Mouse (Mus musculus) heart, postnatal 25 days (tissue): ENCODE measurements at regions not wholly inside any gene's neighbourhood (a gene's known extent, or its start where the extent isn't known, plus 50 kb on each side); places are given as distances from the start of the nearest gene placed in this dataset.

Source experiments
- DNase-seq: peaks from one replicate; pipeline ENCODE4 v3.0.0; 2022; ENCODE audit warnings: low spot score
- intact Hi-C: fragments of 180-260 bp; cut with DNase I; formaldehyde crosslinking; loops from one replicate; pipeline ENCODE4 v1.15.1; 2025

GRCm38 (mm10) chr11:37671320-37671719 is 435.6 kb upstream of the Tenm2 start:
- no peak for DNase-seq
- intact Hi-C loops = no loop called here

GRCm38 (mm10) chr11:37666925-37667324 is 431.2 kb upstream of the Tenm2 start:
- no peak for DNase-seq
- intact Hi-C loops = no loop called here

- intact Hi-C loops = no loop called here
- no peak for DNase-seq
Measured at GRCm38 (mm10) chr11:37650095-37650494, 414.3 kb upstream of the Tenm2 start.

DNA sequence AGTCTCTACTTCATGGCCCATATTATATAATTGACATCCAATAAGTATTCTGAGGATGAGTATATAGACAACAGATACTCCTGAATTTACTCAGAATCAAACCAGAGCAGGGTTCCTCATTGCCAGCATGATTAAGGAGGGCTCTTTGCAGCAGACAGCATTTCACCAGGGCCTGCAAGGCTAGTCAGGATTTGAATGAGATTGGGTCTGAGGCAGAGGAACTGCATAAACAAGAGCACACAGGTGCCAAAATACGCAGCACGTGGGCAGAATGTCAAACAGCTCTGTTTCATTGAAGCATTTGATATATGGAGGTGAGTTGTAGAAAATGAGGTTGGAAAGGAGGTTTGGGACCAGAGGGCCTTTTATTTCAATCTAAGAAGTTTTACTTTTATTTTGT is 387.5 kb upstream of the Tenm2 start:
- intact Hi-C loops = no loop called here

GRCm38 (mm10) chr11:37600533-37600932 is 364.8 kb upstream of the Tenm2 start:
- DNase-seq = no peak

More for the DNA sequence above, 387.5 kb upstream of the Tenm2 start:
- DNase-seq = no peak

DNA sequence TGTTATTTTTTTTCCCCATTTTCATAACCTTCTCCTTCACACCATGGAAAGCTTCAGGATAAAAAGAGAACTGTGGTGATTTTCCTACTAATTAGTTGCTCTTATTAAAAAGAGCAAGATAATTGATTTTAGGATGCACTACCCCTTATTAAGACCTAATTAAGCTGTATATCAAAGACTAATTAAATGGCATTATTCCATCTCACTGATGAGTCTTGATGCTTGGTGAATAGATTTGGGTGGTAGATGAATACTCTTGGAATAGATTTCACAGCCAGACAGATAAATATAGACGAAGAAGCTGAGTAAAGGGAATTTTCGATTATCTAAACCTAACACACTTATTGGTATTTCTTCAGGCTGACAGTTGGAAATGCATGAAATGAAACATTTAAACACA is 346.5 kb upstream of the Tenm2 start:
- DNase-seq = no peak
- intact Hi-C loops = no loop called here

More at GRCm38 (mm10) chr11:37600533-37600932, 364.8 kb upstream of the Tenm2 start:
- intact Hi-C loops = no loop called here

GRCm38 (mm10) chr11:37533624-37534023 is 297.9 kb upstream of the Tenm2 start:
- DNase-seq = no peak
- intact Hi-C loops = no loop called here

DNA sequence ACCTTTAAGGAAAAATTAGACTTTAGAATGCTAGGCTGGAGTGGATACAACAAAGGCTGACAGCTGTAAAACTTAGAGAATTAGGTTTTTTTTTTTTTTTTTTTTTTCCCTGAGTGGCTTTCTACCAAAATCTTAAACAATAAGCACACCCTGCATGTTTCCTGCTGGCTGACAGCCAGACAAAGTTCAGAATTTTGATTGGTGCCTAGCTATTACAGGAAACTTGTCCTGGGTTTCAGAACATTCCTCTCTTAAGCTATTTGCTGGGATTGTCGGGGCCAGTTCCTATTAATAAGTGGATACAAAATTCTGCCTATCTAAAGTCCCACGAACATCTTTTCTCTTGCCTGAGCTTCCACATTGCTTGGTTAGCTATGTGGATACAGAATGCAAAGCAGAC is 296.7 kb upstream of the Tenm2 start:
- DNase-seq = peak; percentile 13
- intact Hi-C loops = no loop called here

- intact Hi-C loops = no loop called here
- DNase-seq = no peak
Measured at GRCm38 (mm10) chr11:37498463-37499015, 262.8 kb upstream of the Tenm2 start.

- intact Hi-C loops = no loop called here
- no peak for DNase-seq
Measured at GRCm38 (mm10) chr11:37497874-37498273, 262.1 kb upstream of the Tenm2 start.

DNA sequence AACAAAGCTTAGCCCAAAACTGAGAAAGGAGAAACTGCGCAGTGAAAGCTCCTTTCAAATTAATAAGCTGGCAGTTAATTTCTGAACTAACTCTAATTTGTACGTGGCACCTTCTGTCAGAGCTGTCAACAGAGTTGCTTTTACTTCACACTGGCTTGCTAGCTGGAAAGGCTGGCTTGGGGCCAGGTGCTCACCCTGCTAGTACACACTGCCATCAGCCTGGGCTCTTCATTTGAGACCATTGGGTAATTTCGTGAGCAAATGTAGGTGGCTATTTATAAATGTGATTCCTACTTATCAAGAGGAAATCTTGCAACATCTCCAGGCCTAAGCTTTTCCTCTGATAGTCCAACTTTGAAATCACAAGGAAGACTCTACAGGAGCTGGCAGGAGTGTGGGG is 244.5 kb upstream of the Tenm2 start:
- DNase-seq = no peak

GRCm38 (mm10) chr11:37478970-37479482 is 243.3 kb upstream of the Tenm2 start:
- intact Hi-C loops = no loop called here
- no peak for DNase-seq

More for the DNA sequence above, 244.5 kb upstream of the Tenm2 start:
- intact Hi-C loops = no loop called here

- intact Hi-C loops = no loop called here
- DNase-seq = no peak
Measured at GRCm38 (mm10) chr11:37474068-37474467, 238.3 kb upstream of the Tenm2 start.

- intact Hi-C loops = no loop called here
Measured at GRCm38 (mm10) chr11:37463658-37464420, 228.1 kb upstream of the Tenm2 start.

DNA sequence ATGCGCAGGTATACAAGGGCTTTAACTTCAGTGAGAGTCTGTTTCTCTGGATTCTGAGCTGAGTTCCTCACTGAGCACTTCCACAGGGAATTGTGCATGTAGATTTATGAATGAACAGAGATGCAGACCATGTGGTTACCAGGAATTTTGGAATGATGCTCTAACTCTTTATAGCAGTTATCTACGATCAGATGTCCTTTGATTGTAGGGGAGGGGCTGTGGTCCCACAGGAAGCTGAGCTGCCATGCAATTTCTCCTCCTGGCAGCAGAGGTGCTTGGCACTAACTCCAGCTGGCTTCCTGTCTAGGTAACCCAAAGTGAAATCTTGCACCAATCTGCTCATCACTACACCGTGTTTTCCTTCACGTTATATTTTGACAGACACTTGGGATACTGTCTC is 226.6 kb upstream of the Tenm2 start:
- no peak for DNase-seq
- intact Hi-C loops = no loop called here

More at GRCm38 (mm10) chr11:37463658-37464420, 228.1 kb upstream of the Tenm2 start:
- DNase-seq = no peak

GRCm38 (mm10) chr11:37447361-37447760 is 211.6 kb upstream of the Tenm2 start:
- DNase-seq = no peak
- intact Hi-C loops = no loop called here

DNA sequence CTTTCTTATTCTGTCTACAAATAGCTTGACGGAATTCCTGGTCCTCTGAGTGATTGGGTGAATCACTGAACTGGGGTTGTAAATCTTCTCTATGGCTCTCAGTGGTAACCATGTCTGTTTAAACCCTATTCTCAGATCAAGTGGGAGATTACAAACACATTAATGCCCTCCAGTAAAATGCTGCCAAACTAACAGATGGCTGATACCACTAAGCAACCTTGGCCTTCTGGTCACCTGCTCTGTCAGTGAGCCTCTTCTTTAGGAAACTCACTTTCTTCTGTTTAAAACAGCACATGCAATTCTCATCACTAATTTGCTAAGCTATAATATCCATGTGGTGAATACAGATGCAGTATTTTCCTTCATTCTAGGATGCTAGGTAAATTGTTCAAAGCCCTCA is 210.9 kb upstream of the Tenm2 start:
- intact Hi-C loops = no loop called here
- no peak for DNase-seq

DNA sequence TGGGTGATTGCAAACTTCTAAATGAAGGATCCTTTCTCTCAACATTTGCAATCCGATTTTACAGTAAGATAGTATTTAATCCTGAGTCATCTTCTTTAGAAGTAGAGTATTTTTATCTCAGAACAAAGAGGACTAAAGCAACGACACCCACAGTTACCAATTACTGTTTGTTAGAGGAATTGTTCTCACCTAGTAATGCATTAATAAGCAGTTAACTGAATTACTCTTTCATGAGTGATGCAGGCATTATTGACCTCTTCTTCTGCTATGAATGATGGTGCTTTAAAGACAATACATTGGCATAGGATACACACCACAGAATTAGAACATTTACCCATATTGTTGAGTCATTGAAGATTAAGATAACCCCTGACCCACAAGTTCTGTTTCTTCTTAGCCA is 207.0 kb upstream of the Tenm2 start:
- no peak for DNase-seq
- intact Hi-C loops = no loop called here

DNA sequence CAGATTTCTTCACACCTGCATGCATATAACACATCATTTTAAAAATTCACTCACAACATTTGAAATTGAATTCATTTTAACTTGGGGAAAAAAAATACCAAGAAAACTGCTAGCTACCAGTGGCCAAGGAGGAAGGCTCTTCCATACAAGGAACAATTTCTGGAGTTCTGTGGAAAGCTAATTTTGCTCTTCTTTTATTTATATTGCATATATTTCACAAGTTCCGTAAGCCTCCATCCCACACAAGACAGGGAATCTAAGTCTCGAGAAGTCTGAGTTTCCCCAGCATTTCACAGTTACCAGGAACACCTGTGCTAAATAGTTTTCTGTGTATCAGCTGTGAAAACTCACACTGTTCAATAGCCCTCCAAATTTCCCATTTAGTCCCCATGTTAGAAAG is 198.8 kb upstream of the Tenm2 start:
- intact Hi-C loops = no loop called here
- DNase-seq = no peak

DNA sequence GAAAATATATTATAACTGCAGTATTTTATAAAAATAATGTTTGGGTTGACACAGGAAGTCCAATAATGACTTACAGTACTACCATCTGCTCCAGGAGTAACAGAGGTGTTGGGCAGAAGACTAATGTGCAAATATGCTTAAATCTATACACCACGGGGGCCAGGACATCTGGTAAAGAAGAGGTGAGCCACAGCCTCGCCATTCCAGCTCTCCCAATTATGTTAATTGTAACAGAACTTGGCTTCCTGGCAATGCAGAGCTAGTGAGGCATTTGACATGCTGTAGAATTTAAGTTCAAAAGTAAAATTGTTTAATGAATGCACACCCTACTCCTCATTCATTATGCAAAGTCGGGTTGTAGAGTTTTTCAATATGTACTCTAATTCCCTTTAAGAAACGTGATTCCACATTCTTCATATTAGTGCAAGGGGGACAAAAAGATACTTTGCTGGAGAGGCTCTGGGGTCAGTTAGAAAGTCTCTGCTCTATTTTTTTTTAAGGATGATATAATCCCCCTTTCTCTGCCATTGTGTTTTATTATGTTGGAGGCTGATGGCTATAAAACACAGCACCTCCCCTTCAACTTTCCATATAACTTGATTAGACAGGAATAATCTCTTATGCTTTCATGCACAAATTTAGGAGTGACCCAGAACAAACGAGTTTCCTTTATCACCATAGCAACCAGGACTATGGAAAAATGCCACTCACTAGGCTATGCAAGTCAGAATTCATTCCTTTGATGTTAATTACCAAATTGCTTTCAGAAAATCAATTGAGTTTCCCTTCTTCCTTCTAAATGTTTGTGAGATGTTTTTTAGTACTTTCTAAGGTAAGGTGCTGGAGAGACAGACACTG is 188.8 kb upstream of the Tenm2 start:
- intact Hi-C loops = no loop called here

DNA sequence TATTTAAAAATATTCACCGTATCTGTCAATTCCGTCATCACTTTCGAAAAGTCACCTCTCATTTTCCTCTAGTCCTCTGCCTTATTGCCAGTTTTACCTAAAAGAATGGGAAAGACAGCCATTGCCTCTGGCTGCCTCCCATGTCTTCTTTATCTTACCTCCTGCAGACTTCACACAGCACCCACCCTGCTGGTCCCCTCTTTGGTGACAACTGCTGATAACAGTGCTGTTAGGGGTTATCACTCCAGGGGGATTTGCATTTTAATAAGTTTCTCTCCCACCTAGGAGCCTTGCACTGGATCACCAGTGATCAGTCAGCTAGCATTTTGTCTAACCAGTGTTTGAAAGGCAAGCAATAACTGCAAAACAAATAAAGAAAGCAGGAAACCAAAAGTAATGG is 177.1 kb upstream of the Tenm2 start:
- intact Hi-C loops = no loop called here
- no peak for DNase-seq

More for the DNA sequence above, 188.8 kb upstream of the Tenm2 start:
- DNase-seq = no peak
